Mouse (Mus musculus) lung, postnatal 0 days (tissue): ENCODE measurements around the gene Traf7.

Experiments
- CTCF ChIP-seq: IDR thresholded peaks from 2 replicates; pipeline ENCODE4 v1.5.1; 2016; ENCODE audit warnings: antibody characterized with exemption, mild to moderate bottlenecking
- EP300 ChIP-seq: IDR thresholded peaks from 2 replicates; pipeline ENCODE4 v1.6.1; 2016; ENCODE audit warnings: antibody characterized with exemption, mild to moderate bottlenecking, control low read depth

- no peak for TF ChIP-seq CTCF
- no peak for TF ChIP-seq EP300
These were observed 21.2 kb downstream of the Traf7 start for GRCm38 (mm10) chr17:24506332-24507070.
